Mouse (Mus musculus) stomach, postnatal 0 days (tissue): Measurements from ENCODE around the gene Prkca. TPM values are rescaled to one million over a fixed set of nuclear protein-coding genes. Genes with fewer than 3 reads are reported as not detected.

Experiments used
- ATAC-seq: fragments of 200-750 bp; cut with Nextera tagmentation; 2 replicates; pipeline ENCODE4 v1.8.0; 2017; ENCODE audit not compliant: low FRiP score, low TSS enrichment
- DNase-seq: peaks from one replicate; pipeline ENCODE4 v3.0.0-alpha.2; 2016; ENCODE audit warnings: low spot score
- H3K27ac ChIP-seq: fragments of 300-500 bp; sonication (generic); replicated peaks from 2 replicates; pipeline ENCODE4 v1.5.1; 2014; ENCODE audit warnings: mild to moderate bottlenecking, control low read depth
- H3K27me3 ChIP-seq: fragments of 300-500 bp; sonication (generic); 2 replicates; pipeline ENCODE4 v1.6.1; 2014; ENCODE audit warnings: low read length; ENCODE audit not compliant: control insufficient read depth, insufficient read depth
- H3K36me3 ChIP-seq: fragments of 300-500 bp; sonication (generic); 2 replicates; pipeline ENCODE4 v1.6.1; 2014; ENCODE audit warnings: low read length, mixed read lengths; ENCODE audit not compliant: control insufficient read depth, insufficient read depth
- H3K4me1 ChIP-seq: fragments of 300-500 bp; sonication (generic); replicated peaks from 2 replicates; pipeline ENCODE4 v1.6.1; 2014; ENCODE audit warnings: antibody characterized with exemption; ENCODE audit not compliant: control insufficient read depth, insufficient read depth
- H3K4me2 ChIP-seq: fragments of 300-500 bp; sonication (generic); replicated peaks from 2 replicates; pipeline ENCODE4 v1.6.1; 2014; ENCODE audit warnings: low read depth, mild to moderate bottlenecking, control low read depth, moderate library complexity
- H3K4me3 ChIP-seq: fragments of 300-500 bp; sonication (generic); 2 replicates; pipeline ENCODE4 v1.5.1; 2014; ENCODE audit warnings: low read depth, low read length, control low read depth
- H3K9ac ChIP-seq: fragments of 300-500 bp; sonication (generic); 2 replicates; pipeline ENCODE4 v1.6.1; 2014; ENCODE audit warnings: mild to moderate bottlenecking, low read length, control low read depth, mixed read lengths
- H3K9me3 ChIP-seq: fragments of 300-500 bp; sonication (generic); 2 replicates; pipeline ENCODE4 v1.6.1; 2016; ENCODE audit warnings: low read length; ENCODE audit not compliant: control insufficient read depth
- CTCF ChIP-seq: IDR thresholded peaks from 2 replicates; pipeline ENCODE4 v1.5.1; 2016; ENCODE audit warnings: antibody characterized with exemption, low read depth, mild to moderate bottlenecking, moderate library complexity
- EP300 ChIP-seq: optimal IDR thresholded peaks from 2 replicates; pipeline ENCODE3; 2016; ENCODE audit warnings: antibody characterized with exemption
- WGBS: fragments of 180-500 bp; shearing (Covaris S2); extraction: QIAGEN DNeasy Blood & Tissue Kit; methylation state at CpG from one replicate; pipeline ENCODE4 v1.1.7; 2014; 5-methylcytosine and 5-hydroxymethylcytosine counted together
- polyA plus RNA-seq: library from polyadenylated mRNA; unstranded; fragments of >200 nt; fragmentation: Nextera tagmentation; extraction: Ambion mirVana; gene quantifications from 2 replicates; pipeline ENCODE4 v1.2.1, GENCODE M21; 2015

Prkca gene
- polyA plus RNA-seq, 1 experiment from 2014 or later, result 3.7 TPM

DNA sequence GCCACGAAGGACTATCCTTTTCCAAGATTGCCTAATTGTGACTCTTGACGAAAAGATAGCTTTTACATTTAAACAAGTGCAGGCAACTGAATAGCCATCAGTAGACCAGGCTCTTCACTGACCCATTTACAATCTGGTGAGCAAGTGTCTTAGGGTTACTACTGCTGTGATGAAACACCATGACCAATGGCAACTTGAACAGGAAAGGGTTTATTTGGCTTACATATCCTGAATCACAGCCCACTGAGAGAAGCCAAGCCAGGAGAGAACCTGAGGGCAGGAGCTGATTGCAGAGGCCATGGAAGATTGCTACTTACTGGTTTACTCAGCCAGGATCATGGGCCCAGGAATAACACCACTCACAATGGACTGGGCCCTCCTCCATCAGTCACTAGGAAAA lies 1.6 kb upstream of the Prkca start:
- no peak for DNase-seq
- Histone ChIP-seq H3K4me2 (no peak overlapping the region), H3K27me3 (no peaks in the 10 kb centered on the region), H3K4me1 (0 out of 2 replicates have a peak, but pooled peaks cover 2% of the 10 kb centered on the region), H3K36me3 (no peaks in the 10 kb centered on the region), H3K9ac (no peak overlapping the region), H3K27ac (no peak overlapping the region), H3K4me3 (no peak overlapping the region), H3K9me3 (no peaks in the 10 kb centered on the region)
- WGBS, result 86% methylated on average over 2 of the region's 2 CpGs
- ATAC-seq, result no peak
- TF ChIP-seq EP300 (no peak), CTCF (no peak)

DNA sequence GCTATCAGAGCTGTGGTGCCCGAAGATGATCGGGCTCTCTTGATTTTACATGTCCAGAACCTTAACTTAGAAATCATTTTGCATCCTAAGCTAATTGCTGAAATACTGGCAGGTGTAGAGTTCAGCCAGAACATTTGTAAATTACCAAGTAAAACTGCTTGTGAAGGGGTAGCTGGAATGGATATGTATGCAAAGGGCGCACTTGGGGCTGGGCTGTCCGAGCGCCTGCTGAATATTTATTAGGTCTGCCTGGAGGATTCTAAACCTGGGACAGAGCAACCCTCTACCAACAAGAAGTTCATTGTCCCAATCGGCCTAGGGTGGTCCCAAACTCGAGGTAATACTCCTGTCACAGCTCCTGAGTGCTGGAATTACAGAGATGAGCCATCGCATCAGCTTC lies 1.0 kb upstream of the Prkca start:
- H3K9me3 ChIP-seq, result no peaks in the 10 kb centered on the region
- TF ChIP-seq CTCF, result no peak
- no peak for DNase-seq
- H3K36me3 ChIP-seq, result no peaks in the 10 kb centered on the region
- no peak overlapping the region for H3K27ac ChIP-seq
- H3K4me1 ChIP-seq, result 0 out of 2 replicates have a peak, but pooled peaks cover 2% of the 10 kb centered on the region
- WGBS, result 70% methylated on average over 8 of the region's 8 CpGs
- no peaks in the 10 kb centered on the region for H3K27me3 ChIP-seq
- no peak overlapping the region for H3K4me3 ChIP-seq
- no peak overlapping the region for H3K4me2 ChIP-seq
- ATAC-seq, result no peak
- no peak overlapping the region for H3K9ac ChIP-seq

DNA sequence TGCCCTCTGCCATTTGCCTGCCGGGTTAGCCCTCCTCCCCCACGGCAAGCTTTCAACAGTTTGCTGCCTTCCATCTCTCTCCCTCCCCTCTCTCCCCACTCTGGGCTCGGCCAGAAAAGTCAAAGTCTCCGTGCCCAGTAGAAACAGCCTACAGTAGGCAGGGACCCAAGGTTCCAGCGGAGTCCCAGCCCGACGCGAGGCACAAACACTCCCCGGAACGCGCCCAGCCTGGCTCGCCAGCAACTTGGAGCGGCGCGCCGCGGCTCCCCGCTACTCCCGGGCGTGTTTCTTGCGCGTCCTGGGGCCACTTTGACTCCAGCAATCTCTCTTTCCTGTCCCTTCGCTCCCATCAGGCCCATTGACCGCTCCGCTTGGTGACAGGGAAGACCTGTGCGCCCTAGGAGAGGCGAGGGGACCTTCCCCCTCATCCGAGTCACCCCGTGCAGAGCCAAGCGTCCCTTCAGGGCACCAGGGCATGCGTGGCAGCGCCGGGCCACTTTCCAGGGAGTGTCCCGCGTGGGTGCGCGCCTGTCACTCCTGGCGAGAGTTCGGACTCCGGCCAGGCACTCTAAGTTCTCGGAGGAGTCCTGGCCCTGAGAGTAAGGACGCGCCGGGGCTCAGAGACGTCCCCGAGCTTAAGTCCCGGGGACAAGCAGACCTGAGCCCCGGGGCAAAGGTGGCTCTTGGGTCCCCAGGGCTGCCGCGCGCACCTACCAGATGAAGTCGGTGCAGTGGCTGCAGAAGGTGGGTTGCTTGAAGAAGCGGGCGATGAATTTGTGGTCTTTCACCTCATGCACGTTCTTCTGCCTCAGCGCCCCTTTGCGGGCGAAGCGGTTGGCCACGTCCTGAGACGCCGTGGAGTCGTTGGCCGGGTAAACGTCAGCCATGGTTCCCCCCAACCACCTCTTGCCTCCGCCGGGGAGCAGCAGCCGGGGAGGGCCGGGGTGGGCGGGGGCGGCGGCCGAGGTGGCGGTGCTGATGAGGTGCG lies 653 bp downstream of the Prkca start, which contains the start of gene Apoh:
TSS of gene Apoh (plus strand) at position 574 of the 988 bp plus-strand sequence.
- DNase-seq, result peak; percentile 68
- H3K4me2 ChIP-seq, result peak within 1 kb of the TSS; percentile 99
- H3K9me3 ChIP-seq, result no peaks in the 10 kb centered on the region
- H3K4me3 ChIP-seq, result peak within 1 kb of the TSS; percentile 62
- WGBS, result under 1% methylated on average over 67 of the region's 75 CpGs
- no peaks in the 10 kb centered on the region for H3K36me3 ChIP-seq
- TF ChIP-seq EP300 (no peak), CTCF (peak; percentile 29)
- peak within 1 kb of the TSS; percentile 75 for H3K27ac ChIP-seq
- no peaks in the 10 kb centered on the region for H3K27me3 ChIP-seq
- 0 out of 2 replicates have a peak, but pooled peaks cover 2% of the 10 kb centered on the region for H3K4me1 ChIP-seq
- ATAC-seq, result peak; percentile 28
- H3K9ac ChIP-seq, result peak within 1 kb of the TSS; percentile 79

DNA sequence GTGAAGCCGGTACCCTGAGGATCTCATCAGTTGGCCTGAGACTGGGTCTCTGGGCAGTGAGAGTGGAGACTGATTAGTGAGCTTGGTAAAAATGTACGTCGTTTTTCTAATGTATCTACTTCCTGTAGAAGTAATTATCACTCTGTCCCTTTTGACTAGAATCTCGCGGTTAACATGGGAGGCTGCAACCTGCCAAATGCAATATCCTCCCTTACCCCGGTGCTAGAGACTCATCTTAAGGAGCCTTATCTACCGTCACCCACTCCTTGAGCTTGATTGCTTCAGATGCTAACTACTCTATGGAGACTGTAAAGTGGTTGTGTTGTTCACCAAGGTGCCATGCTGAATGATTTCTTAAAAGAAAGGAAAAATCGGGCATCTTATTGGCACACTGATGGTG lies 1.9 kb downstream of the Prkca start:
- Histone ChIP-seq H3K9me3 (no peaks in the 10 kb centered on the region), H3K4me3 (peak overlapping the region; percentile 62; the same call in 1 of the 2 replicates), H3K4me2 (peak overlapping the region; percentile 99), H3K36me3 (no peaks in the 10 kb centered on the region), H3K4me1 (0 out of 2 replicates have a peak, but pooled peaks cover 2% of the 10 kb centered on the region), H3K27ac (no peak overlapping the region), H3K27me3 (no peaks in the 10 kb centered on the region), H3K9ac (no peak overlapping the region)
- WGBS, result 68% methylated on average over 8 of the region's 8 CpGs
- ATAC-seq (no peak), DNase-seq (no peak)
- no peak for TF ChIP-seq CTCF
- TF ChIP-seq EP300, result no peak

- H3K9ac ChIP-seq, result no peak overlapping the region
- DNase-seq (no peak), ATAC-seq (no peak)
- H3K9me3 ChIP-seq, result no peaks in the 10 kb centered on the region
- WGBS, result 85% methylated on average over 4 of the region's 4 CpGs
- H3K4me2 ChIP-seq, result no peak overlapping the region
- 0 out of 2 replicates have a peak, but pooled peaks cover 2% of the 10 kb centered on the region for H3K4me1 ChIP-seq
- H3K27me3 ChIP-seq, result no peaks in the 10 kb centered on the region
- no peak overlapping the region for H3K4me3 ChIP-seq
- H3K27ac ChIP-seq, result no peak overlapping the region
- TF ChIP-seq CTCF (no peak), EP300 (no peak)
- no peaks in the 10 kb centered on the region for H3K36me3 ChIP-seq
Measured at GRCm38 (mm10) chr11:108340293-108340692, 3.4 kb downstream of the Prkca start.

DNA sequence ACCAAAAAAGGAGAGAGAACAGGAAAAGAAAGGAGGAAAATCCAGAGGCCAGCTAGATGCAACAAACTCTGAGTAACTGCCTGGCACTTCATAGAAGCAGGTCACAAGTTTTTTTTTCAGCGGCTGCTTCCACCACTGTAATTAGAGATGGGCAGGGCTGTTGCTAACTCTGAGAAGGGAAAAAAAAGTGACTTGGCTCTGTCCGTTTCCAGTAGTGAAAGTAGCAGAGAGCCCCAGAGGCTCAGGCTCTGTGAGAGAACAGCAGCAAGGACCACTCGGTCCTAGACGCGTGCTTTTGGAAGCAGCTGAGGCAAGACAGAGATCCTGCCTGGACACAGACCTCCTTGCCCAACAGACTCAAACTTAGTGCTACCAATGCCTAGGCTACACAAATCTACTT lies 7.3 kb downstream of the Prkca start:
- H3K4me3 ChIP-seq, result no peak overlapping the region
- H3K36me3 ChIP-seq, result no peaks in the 10 kb centered on the region
- no peak overlapping the region for H3K9ac ChIP-seq
- 0 out of 2 replicates have a peak overlapping the region, but pooled peaks have one; percentile 41 for H3K27ac ChIP-seq
- H3K4me1 ChIP-seq, result no peaks in the 10 kb centered on the region
- H3K9me3 ChIP-seq, result no peaks in the 10 kb centered on the region
- DNase-seq (no peak), ATAC-seq (no peak)
- WGBS, result 31% methylated on average over 5 of the region's 5 CpGs
- no peak for TF ChIP-seq CTCF
- TF ChIP-seq EP300, result no peak
- 0 out of 2 replicates have a peak overlapping the region, but pooled peaks have one; percentile 23 for H3K4me2 ChIP-seq
- H3K27me3 ChIP-seq, result no peaks in the 10 kb centered on the region
